Mouse (Mus musculus): ENCODE measurements around the gene Igfbp2.

Igfbp2 gene

DNA sequence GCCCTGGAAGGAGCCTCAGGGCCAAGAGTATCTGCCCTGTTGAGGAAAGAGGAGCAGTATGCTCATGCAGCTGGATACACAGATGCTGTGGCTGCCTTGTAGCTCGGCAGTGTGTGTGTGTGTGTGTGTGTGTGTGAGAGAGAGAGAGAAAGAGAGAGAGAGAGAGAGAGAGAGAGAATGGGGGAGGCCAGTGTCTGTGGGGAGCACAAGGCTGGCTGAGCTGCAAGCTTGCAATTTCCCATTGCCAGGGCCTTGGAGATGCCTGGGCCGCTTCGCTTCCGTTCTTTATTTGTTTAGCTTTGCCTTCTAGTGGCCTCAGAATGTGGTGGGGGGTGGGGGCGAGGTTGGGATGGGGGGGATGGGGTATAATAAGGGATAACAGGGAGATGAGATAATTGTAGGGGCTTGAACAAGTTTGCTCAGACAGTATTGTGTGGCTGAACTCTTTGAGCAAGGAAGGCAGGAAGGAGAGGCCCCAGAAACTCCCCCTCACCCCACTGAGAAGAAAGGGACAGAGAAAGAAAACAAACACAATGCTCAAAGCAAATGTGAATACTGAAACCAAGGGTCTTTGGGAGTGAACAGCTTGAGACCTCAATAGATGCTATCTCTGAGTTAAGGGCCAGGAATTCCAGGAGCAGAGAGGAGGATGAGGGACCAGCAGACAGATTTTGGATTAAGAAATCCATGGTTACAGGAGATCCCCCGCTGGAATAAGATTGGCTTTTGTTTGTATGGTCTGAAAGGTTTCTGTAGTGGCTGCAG lies 10.5 kb upstream of the Igfbp2 start:
- DNase-seq (ENCODE audit: extremely low read depth, insufficient read length, low spot score) = no peak

DNA sequence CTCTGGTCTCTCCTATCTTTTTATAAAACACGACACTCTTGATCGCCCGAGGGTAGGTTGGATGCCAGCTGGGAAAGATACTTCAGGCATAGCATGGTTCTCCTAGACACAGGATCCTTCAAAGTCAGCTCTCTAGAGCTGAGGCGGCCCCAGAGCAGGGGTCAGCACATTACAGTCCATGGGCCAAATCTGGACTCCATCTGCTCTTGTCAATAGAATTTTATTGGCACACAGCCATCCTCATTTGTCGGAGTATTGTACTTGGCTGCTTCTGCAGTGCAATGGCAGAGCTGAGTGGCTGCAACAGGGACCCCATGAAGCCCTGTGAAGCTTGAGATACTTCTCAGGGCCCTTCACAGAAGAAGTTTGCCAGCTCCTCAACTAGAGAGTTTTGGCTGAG lies 9.1 kb upstream of the Igfbp2 start:
- no peak for DNase-seq (ENCODE audit: extremely low read depth, insufficient read length, low spot score)

DNA sequence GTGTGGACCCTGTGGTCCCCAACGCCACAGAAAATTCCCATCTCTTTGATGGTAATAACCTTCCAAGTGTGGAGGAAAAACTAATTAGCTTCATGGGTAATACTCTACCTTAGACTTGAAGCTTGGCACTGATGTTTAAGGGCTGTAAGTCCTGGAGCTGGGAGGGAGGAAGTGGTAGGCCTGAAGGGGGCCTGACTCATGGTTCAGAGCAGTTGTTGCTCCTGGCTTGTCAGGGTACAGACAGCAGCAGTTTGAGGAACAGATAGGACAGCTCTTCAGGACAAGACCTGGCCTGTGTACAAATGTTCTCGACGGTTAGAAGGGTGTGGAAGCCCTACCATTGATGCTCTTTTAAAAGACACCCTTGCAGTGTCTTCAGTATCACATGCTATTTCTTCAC lies 8.7 kb upstream of the Igfbp2 start:
- no peak for DNase-seq (ENCODE audit: extremely low read depth, insufficient read length, low spot score)

DNA sequence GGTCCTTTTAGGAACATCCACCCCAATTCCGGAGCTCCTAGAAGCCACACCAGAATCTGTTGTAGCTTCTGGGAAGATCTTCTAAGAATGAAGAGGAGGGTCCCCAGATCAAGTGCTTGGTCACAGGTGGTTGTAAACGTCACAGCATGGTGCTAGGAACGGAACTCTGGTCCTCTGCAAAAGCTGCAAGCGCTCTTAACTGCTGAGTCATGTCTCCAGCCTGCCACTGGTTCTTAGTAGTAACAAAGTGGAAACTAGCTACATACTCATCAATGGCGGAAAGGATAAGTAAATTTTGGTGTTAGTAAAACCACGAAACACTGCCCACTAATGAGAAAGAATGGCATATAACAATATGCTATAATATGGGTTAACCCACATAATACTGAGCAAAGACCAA lies 4.3 kb upstream of the Igfbp2 start:
- DNase-seq (ENCODE audit: extremely low read depth, insufficient read length, low spot score) = no peak

DNA sequence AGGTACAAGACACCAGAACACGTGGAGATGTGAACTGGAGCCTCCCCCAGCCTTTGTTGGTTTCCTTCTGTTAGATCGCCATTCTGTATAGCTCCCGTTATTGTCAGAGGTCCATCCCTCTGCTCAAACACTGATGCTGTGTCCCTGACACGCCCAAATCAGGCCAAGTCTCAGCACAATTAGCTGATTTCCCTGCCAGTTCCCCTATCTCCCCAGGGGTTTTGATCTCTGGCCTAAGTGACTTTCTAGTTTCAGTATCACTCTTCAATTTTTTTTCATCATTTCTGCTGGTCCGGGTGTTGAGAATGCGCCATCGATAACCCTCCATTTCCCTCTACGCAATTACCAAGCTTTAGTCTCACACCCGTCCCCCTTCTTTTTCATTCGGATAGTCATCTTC lies 1.4 kb upstream of the Igfbp2 start:
- DNase-seq (ENCODE audit: extremely low read depth, insufficient read length, low spot score) = no peak

DNA sequence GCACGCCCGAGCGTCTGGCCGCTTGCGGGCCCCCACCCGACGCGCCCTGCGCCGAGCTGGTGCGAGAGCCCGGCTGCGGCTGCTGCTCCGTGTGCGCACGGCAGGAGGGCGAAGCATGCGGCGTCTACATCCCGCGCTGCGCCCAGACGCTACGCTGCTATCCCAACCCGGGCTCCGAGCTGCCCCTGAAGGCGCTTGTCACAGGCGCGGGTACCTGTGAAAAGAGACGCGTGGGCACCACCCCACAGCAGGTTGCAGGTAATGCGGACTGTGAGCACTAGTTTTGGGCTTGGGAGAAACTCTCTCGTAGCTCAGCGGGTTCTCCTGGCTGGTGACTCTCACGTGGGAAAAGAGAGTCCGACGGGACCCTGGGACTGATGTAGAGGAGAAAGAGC lies 401 bp downstream of the Igfbp2 start:
- DNase-seq (ENCODE audit: extremely low read depth, insufficient read length, low spot score) = no peak

DNA sequence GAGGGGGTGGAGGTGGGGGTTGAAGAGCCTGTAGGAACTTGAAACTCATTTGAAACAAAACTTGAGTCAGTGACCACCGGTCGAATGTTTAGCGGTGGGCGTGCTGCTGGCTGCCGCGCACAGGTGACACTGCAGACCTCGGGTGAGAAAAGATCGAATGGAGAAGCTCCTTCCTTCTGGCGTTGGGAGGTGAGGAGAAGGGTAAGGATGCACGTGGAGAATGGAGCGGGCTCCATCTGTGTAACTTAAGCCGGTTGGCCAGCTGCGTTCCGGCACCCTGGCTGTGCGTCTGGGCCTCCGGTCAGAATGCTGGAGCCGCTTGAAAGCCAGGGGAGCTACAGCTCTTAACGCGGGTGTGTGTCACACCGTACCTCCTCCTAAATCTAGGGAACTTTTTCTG lies 983 bp downstream of the Igfbp2 start:
- DNase-seq (ENCODE audit: extremely low read depth, insufficient read length, low spot score) = no peak

DNA sequence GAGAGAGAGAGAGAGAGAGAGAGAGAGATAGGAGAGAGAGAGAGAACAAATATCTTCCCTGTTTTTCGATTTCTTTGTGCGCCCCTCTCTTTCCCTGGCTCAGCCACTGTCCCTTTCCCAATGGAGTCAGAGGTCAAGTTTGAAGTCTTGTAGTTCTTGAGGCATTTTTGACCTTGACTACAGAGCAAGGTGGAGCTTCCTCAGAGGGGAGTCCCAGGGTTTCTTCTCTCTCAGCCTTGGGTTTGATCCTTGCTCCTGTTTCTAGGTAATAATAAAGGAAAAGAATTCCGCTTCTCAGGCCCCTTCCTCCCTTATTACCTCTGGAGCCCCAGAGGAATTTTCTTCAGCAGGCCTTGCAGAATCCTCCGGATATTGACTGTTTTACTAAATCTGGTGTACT lies 1.6 kb downstream of the Igfbp2 start:
- DNase-seq (ENCODE audit: extremely low read depth, insufficient read length, low spot score) = no peak

DNA sequence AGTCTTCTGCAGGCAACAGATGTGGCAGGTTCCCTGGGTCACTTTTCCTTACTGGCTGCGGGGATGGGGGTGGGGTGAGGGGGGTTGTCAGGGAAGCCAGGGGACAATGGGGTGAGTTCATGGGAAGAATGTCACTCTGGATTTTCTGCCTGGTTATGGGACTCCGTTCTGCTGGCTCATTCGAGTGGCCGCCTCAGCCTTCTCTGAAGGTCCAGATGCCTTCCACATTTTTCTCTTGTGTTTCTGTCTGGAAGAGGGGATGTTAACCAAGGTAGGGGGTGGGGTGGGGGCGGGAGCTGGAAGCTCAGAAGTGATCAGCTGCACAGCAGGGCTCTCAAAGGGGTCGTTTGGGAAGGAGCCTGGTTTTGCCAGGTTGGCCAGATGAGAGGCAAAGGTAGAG lies 2.1 kb downstream of the Igfbp2 start:
- DNase-seq (ENCODE audit: extremely low read depth, insufficient read length, low spot score) = no peak

DNA sequence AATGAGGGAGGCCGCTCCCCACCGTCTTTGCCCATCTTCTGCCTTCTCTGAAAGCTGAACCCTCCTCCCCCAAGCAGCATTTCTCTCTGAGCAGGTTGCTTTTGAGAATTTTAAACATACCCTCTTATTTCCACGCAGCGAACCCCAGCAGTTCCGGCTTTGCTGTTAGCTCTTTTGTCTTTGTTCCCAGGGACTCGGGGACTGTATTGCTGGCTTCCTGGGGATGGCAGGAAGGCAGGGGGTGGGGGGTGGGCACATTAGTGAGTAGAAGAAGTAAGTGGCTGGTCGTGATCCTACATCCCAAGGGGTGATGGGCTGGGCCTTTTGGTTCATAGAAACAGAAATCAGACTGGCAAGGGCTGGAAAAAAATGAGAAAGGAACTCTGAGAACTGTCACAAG lies 2.6 kb downstream of the Igfbp2 start:
- no peak for DNase-seq (ENCODE audit: extremely low read depth, insufficient read length, low spot score)

DNA sequence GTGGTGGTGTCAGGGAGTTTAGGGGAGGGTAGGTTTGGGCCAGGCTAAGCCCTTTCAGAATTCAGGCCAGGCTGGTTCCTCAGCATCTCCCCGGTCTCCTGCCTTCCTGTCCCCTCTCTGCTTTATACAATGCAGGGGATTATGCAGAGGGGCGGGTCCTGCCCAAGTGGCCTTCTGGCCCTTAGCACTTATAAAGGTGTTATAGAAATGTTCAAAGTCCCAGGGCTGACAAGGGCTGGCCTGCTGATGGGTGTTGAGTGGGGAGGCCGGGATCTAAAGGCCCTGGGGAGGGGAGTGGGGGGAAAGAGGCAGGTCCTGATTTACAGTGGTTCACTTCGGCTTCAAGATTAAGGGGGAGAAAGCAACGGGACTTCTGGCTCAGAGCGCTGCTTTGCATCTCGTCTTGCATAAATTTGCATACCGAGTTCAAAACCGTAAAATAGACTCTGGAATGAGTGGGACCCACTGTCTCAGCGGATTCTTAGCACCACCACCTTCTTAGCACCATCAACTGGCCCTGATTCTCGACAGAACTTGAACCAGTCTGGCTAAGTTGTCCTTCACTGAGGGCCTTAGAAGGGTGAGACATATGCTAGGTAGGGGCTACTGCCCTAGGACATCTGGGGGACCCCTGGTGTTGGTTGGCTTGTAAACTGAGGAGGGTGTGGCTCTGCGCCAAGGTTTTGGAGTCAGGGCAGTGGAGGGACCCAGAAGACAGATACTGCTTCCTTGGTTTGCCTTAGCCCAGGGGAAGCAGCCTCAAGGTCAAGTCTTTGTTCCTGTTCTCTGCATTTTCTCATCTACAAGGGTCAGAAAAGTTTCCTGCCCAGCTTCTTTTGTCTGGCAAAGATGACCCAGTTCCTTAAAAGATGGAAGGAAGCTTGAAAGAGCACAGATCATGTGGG lies 3.4 kb downstream of the Igfbp2 start:
- DNase-seq (ENCODE audit: extremely low read depth, insufficient read length, low spot score) = no peak

DNA sequence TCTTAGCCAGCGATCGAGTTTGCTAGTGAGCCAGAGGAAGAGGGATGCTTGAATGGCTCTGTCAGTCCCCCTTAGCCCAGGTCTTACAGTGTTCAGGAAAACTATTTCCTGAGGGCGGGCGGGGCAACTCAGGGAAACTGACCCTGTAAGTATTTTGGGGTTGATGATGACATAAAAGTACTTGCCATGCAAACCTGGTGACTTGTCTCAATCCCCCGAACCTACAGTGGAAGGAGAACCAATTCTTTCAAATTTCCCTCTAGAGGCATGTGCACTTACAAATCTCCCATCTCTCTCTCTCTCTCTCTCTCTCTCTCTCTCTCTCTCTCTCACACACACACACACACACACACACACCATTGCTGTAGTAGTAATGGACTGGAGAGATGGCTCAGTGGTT lies 4.5 kb downstream of the Igfbp2 start:
- no peak for DNase-seq (ENCODE audit: extremely low read depth, insufficient read length, low spot score)

DNA sequence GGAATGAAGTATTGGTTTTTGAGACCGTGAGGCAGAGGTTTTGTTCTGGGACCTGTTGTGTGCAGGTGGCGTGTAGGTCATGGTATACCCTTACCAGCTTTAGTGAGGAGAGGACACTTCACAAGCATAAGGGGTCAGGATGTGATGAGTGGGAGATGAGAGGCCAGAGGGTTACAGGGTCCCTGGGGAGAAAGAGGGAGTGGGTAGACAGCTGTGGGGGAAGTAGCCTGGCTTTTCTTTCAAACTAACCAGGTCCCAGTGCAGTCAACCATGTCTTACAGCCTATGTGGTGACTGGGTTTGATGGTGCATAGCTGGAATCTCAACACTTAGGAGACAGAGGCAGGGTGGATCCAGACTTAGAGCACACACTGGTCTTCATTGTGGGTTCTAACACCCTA lies 6.2 kb downstream of the Igfbp2 start:
- no peak for DNase-seq (ENCODE audit: extremely low read depth, insufficient read length, low spot score)

DNA sequence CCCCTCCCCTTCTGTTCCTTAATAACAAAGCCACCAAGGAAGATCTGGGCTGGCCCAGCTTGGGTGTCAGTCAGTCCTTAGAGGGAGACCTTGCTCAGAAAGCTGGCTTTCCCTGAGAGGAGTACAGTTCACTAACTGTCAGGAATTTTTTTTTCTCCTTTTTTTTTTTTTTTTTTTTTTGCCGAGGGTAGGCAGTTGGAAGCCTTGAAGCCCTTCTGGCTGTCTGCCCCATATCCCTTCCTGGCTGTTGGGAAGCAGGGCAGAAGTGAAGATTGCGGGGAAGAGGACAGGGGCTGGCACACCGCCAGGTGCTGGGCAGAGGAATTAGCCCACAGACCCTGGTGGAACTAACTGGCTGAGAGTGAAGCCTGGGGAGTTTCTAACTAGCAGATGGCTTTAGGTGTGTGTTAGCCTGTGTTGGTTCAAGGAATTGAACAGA lies 8.4 kb downstream of the Igfbp2 start:
- DNase-seq (ENCODE audit: extremely low read depth, insufficient read length, low spot score) = no peak

DNA sequence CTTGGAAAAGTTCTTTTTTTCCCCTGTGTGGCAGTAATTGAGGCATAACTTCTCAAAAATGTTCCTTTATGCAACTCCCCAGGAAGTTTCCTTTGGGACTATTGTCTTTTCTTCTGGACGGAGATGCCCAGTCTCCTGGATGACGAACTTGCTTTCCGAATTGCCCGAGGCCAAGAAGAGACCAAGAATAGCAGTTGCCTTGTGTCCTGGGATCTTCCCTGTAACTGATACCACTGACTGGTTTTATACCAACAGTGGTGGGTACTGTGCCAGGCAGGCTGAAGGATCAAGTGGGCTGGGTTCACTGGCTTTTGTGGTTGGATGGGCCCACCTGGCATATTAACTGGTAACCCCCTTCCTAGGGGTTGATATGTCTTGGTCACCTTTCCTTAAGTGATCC lies 9.3 kb downstream of the Igfbp2 start:
- DNase-seq (ENCODE audit: extremely low read depth, insufficient read length, low spot score) = no peak

DNA sequence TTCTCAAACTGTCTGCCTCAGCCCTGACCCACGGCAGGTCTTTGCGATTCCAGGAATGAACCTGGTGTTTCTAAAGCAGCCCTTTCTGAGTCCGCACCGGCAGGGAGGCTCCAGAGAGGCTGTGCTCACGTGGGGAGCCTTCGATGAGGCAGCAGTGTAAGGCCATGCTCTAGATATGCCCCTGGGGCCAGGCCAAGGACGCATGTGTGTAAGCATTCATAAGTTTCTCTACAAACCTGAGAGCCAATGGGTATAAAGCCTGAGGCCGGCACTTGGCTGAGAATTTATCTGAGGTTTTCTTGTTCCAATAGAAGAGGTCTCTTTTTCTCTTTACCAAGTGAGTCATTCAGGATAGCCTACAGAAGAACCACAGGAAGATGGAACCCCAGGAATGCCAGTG lies 15.1 kb downstream of the Igfbp2 start:
- no peak for DNase-seq (ENCODE audit: extremely low read depth, insufficient read length, low spot score)

DNA sequence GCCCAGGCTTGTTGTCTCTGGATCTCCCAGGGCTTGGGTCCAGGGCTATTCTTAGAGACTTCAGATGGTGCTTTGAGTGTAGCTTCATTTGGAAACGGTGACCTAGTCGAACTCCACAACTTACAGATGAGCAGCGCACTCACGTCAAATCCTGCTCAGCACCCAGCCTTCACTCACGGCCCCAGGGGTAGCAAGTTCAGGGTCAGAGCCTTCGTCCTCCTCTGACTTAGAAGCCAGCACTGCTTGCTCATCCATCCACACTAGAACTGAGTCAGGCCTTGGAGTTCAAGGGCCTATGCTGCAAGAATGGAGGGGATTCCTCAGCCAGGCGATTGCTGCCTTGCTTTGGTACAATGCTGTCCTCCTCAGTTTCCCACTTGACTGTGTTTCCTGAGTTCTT lies 15.5 kb downstream of the Igfbp2 start:
- no peak for DNase-seq (ENCODE audit: extremely low read depth, insufficient read length, low spot score)

DNA sequence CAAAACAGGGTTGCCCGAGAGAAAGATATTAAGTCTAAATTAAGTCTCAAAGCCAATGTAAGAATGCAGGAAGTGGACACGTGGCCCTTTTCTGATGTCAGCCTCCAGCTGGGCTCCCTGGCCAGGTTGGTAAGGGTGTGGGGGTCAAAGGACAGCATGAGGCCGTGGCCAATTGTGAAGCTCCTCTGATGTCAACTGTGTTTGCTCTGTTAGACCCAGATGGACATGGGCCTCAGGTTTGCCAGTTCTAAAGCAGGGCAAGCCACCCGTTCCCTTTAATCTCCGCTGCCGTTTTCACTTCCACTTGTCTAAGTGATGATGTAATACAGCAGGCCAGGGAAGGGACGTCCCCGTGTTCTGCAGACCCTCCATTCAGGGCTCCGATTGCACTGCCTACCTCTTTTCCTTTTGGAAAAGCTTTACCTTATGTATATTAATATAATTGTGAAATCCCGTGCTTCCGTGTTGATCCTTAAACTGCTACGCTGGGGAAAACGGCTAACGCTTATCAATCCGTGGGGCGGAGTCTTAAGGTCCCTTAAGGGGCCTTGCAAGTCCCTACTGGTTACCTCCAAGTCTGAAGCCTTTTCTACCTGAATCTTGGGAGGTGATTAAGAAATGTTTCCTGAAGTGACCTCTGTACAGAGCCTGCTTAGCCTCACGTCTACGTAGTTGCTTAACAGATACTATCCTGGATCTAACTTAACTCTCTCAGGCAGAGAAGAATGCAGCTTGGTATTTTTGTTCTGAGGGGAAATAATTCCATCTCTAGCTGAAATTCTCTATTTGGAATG lies 18.6 kb downstream of the Igfbp2 start:
- no peak for DNase-seq (ENCODE audit: extremely low read depth, insufficient read length, low spot score)

DNA sequence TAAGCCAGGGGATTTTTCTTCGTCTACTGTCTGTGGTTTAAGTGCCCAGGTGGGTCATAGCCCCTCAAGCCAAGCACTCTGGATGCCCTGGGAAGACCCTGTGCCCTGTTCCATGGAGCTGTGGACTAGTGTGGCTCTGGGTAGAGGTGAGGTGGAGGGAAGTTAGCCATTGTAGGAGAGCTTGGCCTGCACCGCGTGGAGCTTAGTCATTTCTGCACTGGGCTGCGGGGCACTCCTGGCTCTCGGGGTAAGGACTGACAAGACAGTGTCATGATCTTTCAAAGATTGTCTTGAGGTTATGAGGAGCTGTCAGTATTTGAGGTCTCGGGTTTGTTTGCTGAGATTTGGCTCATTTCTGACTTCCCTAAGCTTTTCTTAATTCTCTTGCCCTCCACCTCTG lies 20.4 kb downstream of the Igfbp2 start:
- no peak for DNase-seq (ENCODE audit: extremely low read depth, insufficient read length, low spot score)

DNA sequence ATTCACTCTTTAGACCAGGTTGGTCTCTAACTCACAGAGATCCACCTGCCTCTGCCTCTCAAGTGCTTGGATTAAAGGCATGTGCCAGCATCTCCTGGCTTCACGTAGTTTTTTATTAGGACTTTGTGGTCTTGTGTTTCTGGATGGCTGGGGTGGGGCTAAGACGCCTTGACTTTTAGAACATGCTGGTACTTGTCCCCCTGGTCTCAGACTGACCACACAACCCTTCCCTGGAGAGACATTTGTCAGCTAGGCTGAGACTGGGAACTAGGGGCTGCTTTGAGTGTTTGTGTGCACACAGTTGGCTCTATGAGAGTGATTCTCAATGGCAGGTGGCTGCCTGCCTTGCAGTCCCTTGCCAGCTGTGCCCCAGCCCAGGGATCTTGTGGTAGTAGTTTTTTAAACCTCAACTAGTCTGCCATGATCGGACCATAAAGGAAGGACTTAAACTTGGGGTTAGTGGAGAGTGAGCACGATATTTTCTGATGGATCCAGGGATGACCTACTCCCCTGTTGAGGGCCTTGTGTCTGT lies 23.6 kb downstream of the Igfbp2 start:
- no peak for DNase-seq (ENCODE audit: extremely low read depth, insufficient read length, low spot score)

DNA sequence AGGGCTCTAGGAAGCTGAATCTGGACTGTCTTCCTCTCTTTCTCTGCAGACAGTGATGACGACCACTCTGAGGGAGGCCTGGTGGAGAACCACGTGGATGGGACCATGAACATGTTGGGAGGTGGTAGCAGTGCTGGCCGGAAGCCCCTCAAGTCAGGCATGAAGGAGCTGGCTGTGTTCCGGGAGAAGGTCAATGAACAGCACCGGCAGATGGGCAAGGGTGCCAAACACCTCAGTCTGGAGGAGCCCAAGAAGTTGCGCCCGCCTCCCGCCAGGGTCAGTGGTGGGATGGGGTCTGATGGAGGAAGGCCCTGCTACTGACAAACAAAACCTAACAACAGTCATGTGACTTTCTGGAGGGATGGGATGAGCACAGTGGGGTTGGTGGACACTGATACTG lies 24.7 kb downstream of the Igfbp2 start:
- no peak for DNase-seq (ENCODE audit: extremely low read depth, insufficient read length, low spot score)

Data from 3134 (cell line).